Mouse (Mus musculus): Measurements from ENCODE around the gene Cxcr4.

DNA sequence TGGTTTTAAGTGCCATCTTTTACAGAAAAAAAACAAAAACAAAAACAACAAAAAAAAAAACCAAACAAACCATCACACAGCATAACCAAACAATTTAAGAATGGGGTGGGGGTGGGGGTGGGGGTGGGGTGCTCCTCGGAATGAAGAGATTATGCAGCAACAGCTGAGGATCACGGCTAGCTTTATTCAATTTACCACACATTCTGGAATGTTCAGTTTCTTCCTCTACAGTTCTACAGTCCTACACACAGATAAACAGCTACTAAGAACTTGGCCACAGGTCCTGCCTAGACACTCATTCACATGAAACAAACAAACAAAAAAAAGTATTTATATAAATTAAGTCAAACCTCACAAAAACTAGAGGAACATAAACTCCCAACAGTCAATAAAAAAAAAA is 3.8 kb downstream of the Cxcr4 start:
- no peak for TF ChIP-seq POLR2A (IDR thresholded peaks at IDR 0.05; ENCODE audit: low read depth, low read length)
- no peak for TF ChIP-seq CTCF (conservative IDR thresholded peaks at IDR 0.05; ENCODE audit: insufficient read depth, insufficient read length, low read depth, low read length)

Data from kidney, adult 2 months (tissue).